ENCODE assay signal across 8 mouse cellular contexts in the genomic region with DNA sequence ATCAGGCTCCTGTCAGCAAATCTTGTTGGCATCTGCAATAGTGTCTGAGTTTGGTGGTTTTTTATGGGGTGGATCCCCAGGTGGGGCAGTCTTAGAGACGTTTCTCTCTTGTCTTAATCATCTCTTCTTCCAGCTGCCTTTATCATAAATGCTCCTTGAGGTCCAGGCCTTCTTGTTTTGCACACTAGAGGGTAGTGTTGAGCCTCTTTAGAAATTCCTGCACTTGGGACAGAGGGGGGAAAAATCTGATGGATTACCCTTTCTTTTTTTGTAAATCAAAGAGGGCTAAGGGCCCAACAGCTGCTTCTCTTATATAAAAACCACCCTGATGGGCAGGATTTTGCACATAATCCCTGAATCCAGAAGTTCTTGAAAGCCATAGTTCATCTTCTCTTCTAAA.
A peak's percentile ranks its signal among the peaks of the same experiment; 100 is the strongest.
DNase-seq lines count a peak whose midpoint lies in the region; ATAC-seq lines count a peak whose summit lies in the region.

No protein-coding gene starts in this region.

- intact Hi-C loops in heart, postnatal 10 days (cut with DNase I): loop anchor here (1.0 to 10.0 kb wide), 5 partner anchors 188 to 678 kb away; a partner anchor contains a TSS

- peak; percentile 57 to 70 for DNase-seq in cerebellum, postnatal 10 days
- no peak for DNase-seq in cerebellum, adult 11 months
- peak; percentile 46 for DNase-seq in layer of hippocampus, adult 11-12 months (ENCODE audit: low spot score)
- DNase-seq in layer of hippocampus, postnatal 36 days: no peak
- DNase-seq in Muller cell, postnatal 12 days (ENCODE audit: inconsistent ontology term): peak; percentile 34
- DNase-seq in heart, postnatal 10 days: peak; percentile 61 to 68
- DNase-seq in spleen, postnatal 14 days (ENCODE audit: low spot score in 2 of 2): no peak

- ATAC-seq in megakaryocyte progenitor cell, adult 5-6 weeks (replicated peaks; ENCODE audit: poor library complexity): peak; percentile 70; the same call in 1 of the 2 replicates

Comparison
In these comparisons a context has a peak if more than half of its experiments do, and no peak if none do; other contexts are left out.
1. DNase-seq: peak in cerebellum, postnatal 10 days (2 of 2), layer of hippocampus, adult 11-12 months (single experiment), Muller cell, postnatal 12 days (single experiment) and heart, postnatal 10 days (2 of 2); none in cerebellum, adult 11 months (single experiment), layer of hippocampus, postnatal 36 days (0 of 2) and spleen, postnatal 14 days (0 of 2).